Mouse (Mus musculus): ENCODE measurements around the gene Dact2. TPM values are rescaled to one million over a fixed set of nuclear protein-coding genes. Genes with fewer than 3 reads are reported as not detected.

The Dact2 gene
- polyA plus RNA-seq, 1 experiment from 2014 or later: 3.3 TPM

DNA sequence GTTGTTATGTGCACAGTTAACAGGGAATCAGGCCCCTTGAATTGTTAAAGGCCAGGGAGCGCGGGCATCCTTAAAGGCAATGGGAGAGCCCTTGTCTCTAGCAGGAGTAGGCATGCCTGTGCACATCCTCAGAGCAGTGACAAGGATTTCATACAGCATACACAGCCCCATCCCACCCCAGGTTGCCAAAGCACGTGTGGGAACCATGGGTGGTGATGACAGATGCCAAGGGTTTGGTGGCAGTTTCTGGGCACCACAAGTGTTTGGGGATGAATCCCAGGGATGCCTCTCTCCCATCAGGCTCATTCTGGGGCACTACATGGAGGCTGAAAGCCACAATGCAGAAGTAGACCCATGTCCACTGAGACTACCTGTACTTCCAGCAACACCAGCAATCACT lies 29.7 kb downstream of the Dact2 start:
- Histone ChIP-seq H3K27ac (ENCODE audit: low read length) (no peak overlapping the region), H3K4me2 (ENCODE audit: low read depth, low read length) (no peak overlapping the region), H3K4me3 (ENCODE audit: low read length) (no peak overlapping the region), H3K4me1 (replicated peaks; ENCODE audit: control insufficient read depth, insufficient read depth, low read length) (peaks cover 6% of the 10 kb centered on the region; the same call in 1 of the 2 replicates), H3K9me3 (ENCODE audit: control insufficient read depth, low read length) (no peaks in the 10 kb centered on the region), H3K9ac (ENCODE audit: low read length) (no peak overlapping the region), H3K27me3 (ENCODE audit: control insufficient read depth, insufficient read depth, low read depth, low read length) (no peaks in the 10 kb centered on the region), H3K36me3 (ENCODE audit: control insufficient read depth, insufficient read depth, low read length) (no peaks in the 10 kb centered on the region)
- no peak for ATAC-seq (ENCODE audit: low read depth)
- 80% methylated on average over 3 of the region's 3 CpGs for WGBS

- WGBS: 39% methylated on average over 1 of the region's 1 CpGs
- H3K4me3 ChIP-seq (ENCODE audit: low read length): no peak overlapping the region
- no peaks in the 10 kb centered on the region for H3K27me3 ChIP-seq (ENCODE audit: control insufficient read depth, insufficient read depth, low read depth, low read length)
- no peaks in the 10 kb centered on the region for H3K9me3 ChIP-seq (ENCODE audit: control insufficient read depth, low read length)
- no peak overlapping the region for H3K27ac ChIP-seq (ENCODE audit: low read length)
- ATAC-seq (ENCODE audit: low read depth): no peak
- H3K4me1 ChIP-seq (replicated peaks; ENCODE audit: control insufficient read depth, insufficient read depth, low read length): no peaks in the 10 kb centered on the region; the same call in 1 of the 2 replicates
- no peak overlapping the region for H3K4me2 ChIP-seq (ENCODE audit: low read depth, low read length)
- H3K9ac ChIP-seq (ENCODE audit: low read length): no peak overlapping the region
- no peaks in the 10 kb centered on the region for H3K36me3 ChIP-seq (ENCODE audit: control insufficient read depth, insufficient read depth, low read length)
These were observed 30.6 kb downstream of the Dact2 start for GRCm38 (mm10) chr17:14173459-14173858.

GRCm38 (mm10) chr17:14172731-14173130 lies 31.4 kb downstream of the Dact2 start:
- no peaks in the 10 kb centered on the region for H3K36me3 ChIP-seq (ENCODE audit: control insufficient read depth, insufficient read depth, low read length)
- no peak overlapping the region for H3K4me2 ChIP-seq (ENCODE audit: low read depth, low read length)
- ATAC-seq (ENCODE audit: low read depth): no peak
- no peak overlapping the region for H3K27ac ChIP-seq (ENCODE audit: low read length)
- H3K27me3 ChIP-seq (ENCODE audit: control insufficient read depth, insufficient read depth, low read depth, low read length): no peaks in the 10 kb centered on the region
- no peak overlapping the region for H3K9ac ChIP-seq (ENCODE audit: low read length)
- no peak overlapping the region for H3K4me3 ChIP-seq (ENCODE audit: low read length)
- peaks cover under 1% of the 10 kb centered on the region; the same call in 1 of the 2 replicates for H3K4me1 ChIP-seq (replicated peaks; ENCODE audit: control insufficient read depth, insufficient read depth, low read length)
- no peaks in the 10 kb centered on the region for H3K9me3 ChIP-seq (ENCODE audit: control insufficient read depth, low read length)

- Histone ChIP-seq H3K27me3 (ENCODE audit: control insufficient read depth, insufficient read depth, low read depth, low read length) (no peaks in the 10 kb centered on the region), H3K4me3 (ENCODE audit: low read length) (no peak overlapping the region), H3K4me1 (replicated peaks; ENCODE audit: control insufficient read depth, insufficient read depth, low read length) (peaks cover 6% of the 10 kb centered on the region; the same call in 1 of the 2 replicates), H3K9ac (ENCODE audit: low read length) (no peak overlapping the region), H3K27ac (ENCODE audit: low read length) (no peak overlapping the region), H3K36me3 (ENCODE audit: control insufficient read depth, insufficient read depth, low read length) (no peaks in the 10 kb centered on the region), H3K4me2 (ENCODE audit: low read depth, low read length) (no peak overlapping the region), H3K9me3 (ENCODE audit: control insufficient read depth, low read length) (no peaks in the 10 kb centered on the region)
- ATAC-seq (ENCODE audit: low read depth): no peak
- 28% methylated on average over 3 of the region's 3 CpGs for WGBS
These were observed 31.9 kb downstream of the Dact2 start for GRCm38 (mm10) chr17:14172184-14172583.

DNA sequence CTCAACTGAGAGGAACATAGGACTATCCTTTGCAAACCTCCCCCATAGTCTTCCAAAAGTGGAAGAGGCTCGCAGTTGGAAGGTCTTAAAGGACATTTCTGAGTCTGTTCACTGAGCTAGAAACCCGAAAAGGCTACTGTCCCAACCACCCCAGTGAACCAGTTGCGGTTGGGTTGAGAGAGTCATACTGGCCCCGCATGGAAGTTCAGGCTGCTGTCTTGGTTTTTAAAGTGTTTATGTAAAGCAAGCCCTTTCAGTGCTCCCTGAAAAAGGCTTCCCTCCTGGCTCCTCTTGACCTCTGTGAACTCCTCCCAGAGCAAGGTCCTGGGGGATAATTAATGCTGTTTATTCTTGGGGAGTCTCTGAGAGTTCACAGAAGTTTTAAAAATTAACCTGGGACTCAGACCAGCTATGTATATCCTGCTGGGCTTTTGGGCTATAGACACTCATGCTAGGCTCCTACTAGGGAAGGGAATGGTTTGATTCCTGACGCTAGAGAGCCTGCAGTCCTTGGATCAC lies 33.1 kb downstream of the Dact2 start:
- no peak for ATAC-seq (ENCODE audit: low read depth)
- no peak overlapping the region for H3K27ac ChIP-seq (ENCODE audit: low read length)
- H3K9ac ChIP-seq (ENCODE audit: low read length): no peak overlapping the region
- H3K36me3 ChIP-seq (ENCODE audit: control insufficient read depth, insufficient read depth, low read length): no peaks in the 10 kb centered on the region
- WGBS: 37% methylated on average over 5 of the region's 5 CpGs
- H3K27me3 ChIP-seq (ENCODE audit: control insufficient read depth, insufficient read depth, low read depth, low read length): no peaks in the 10 kb centered on the region
- no peak overlapping the region for H3K4me3 ChIP-seq (ENCODE audit: low read length)
- peaks cover 15% of the 10 kb centered on the region for H3K4me1 ChIP-seq (replicated peaks; ENCODE audit: control insufficient read depth, insufficient read depth, low read length)
- H3K9me3 ChIP-seq (ENCODE audit: control insufficient read depth, low read length): no peaks in the 10 kb centered on the region
- no peak overlapping the region for H3K4me2 ChIP-seq (ENCODE audit: low read depth, low read length)

GRCm38 (mm10) chr17:14169431-14169830 lies 34.7 kb downstream of the Dact2 start:
- H3K27ac ChIP-seq (ENCODE audit: low read length): no peak overlapping the region
- no peaks in the 10 kb centered on the region for H3K9me3 ChIP-seq (ENCODE audit: control insufficient read depth, low read length)
- H3K9ac ChIP-seq (ENCODE audit: low read length): no peak overlapping the region
- H3K4me3 ChIP-seq (ENCODE audit: low read length): no peak overlapping the region
- H3K36me3 ChIP-seq (ENCODE audit: control insufficient read depth, insufficient read depth, low read length): no peaks in the 10 kb centered on the region
- H3K4me2 ChIP-seq (ENCODE audit: low read depth, low read length): no peak overlapping the region
- no peak for ATAC-seq (ENCODE audit: low read depth)
- no peaks in the 10 kb centered on the region for H3K27me3 ChIP-seq (ENCODE audit: control insufficient read depth, insufficient read depth, low read depth, low read length)
- WGBS: 57% methylated on average over 11 of the region's 11 CpGs
- H3K4me1 ChIP-seq (replicated peaks; ENCODE audit: control insufficient read depth, insufficient read depth, low read length): peaks cover 23% of the 10 kb centered on the region

- H3K36me3 ChIP-seq (ENCODE audit: control insufficient read depth, insufficient read depth, low read length): no peaks in the 10 kb centered on the region
- H3K9me3 ChIP-seq (ENCODE audit: control insufficient read depth, low read length): no peaks in the 10 kb centered on the region
- no peak for ATAC-seq (ENCODE audit: low read depth)
- H3K4me2 ChIP-seq (ENCODE audit: low read depth, low read length): no peak overlapping the region
- 54% methylated on average over 5 of the region's 5 CpGs for WGBS
- H3K9ac ChIP-seq (ENCODE audit: low read length): no peak overlapping the region
- H3K4me1 ChIP-seq (replicated peaks; ENCODE audit: control insufficient read depth, insufficient read depth, low read length): peaks cover 26% of the 10 kb centered on the region
- H3K27me3 ChIP-seq (ENCODE audit: control insufficient read depth, insufficient read depth, low read depth, low read length): no peaks in the 10 kb centered on the region
- no peak overlapping the region for H3K27ac ChIP-seq (ENCODE audit: low read length)
- H3K4me3 ChIP-seq (ENCODE audit: low read length): no peak overlapping the region
These were observed 36.5 kb downstream of the Dact2 start for GRCm38 (mm10) chr17:14167594-14167993.

- Histone ChIP-seq H3K9ac (ENCODE audit: low read length) (no peak overlapping the region), H3K27ac (ENCODE audit: low read length) (no peak overlapping the region), H3K4me3 (ENCODE audit: low read length) (no peak overlapping the region), H3K27me3 (ENCODE audit: control insufficient read depth, insufficient read depth, low read depth, low read length) (no peaks in the 10 kb centered on the region), H3K36me3 (ENCODE audit: control insufficient read depth, insufficient read depth, low read length) (no peaks in the 10 kb centered on the region), H3K9me3 (ENCODE audit: control insufficient read depth, low read length) (no peaks in the 10 kb centered on the region), H3K4me1 (replicated peaks; ENCODE audit: control insufficient read depth, insufficient read depth, low read length) (peaks cover 26% of the 10 kb centered on the region), H3K4me2 (ENCODE audit: low read depth, low read length) (no peak overlapping the region)
- peak; percentile 48 for ATAC-seq (ENCODE audit: low read depth)
- WGBS: 41% methylated on average over 6 of the region's 6 CpGs
These were observed 37.2 kb downstream of the Dact2 start for GRCm38 (mm10) chr17:14166746-14167432.

- Histone ChIP-seq H3K9ac (ENCODE audit: low read length) (no peak overlapping the region), H3K36me3 (ENCODE audit: control insufficient read depth, insufficient read depth, low read length) (no peaks in the 10 kb centered on the region), H3K9me3 (ENCODE audit: control insufficient read depth, low read length) (no peaks in the 10 kb centered on the region), H3K4me3 (ENCODE audit: low read length) (no peak overlapping the region), H3K27ac (ENCODE audit: low read length) (no peak overlapping the region), H3K4me2 (ENCODE audit: low read depth, low read length) (no peak overlapping the region), H3K4me1 (replicated peaks; ENCODE audit: control insufficient read depth, insufficient read depth, low read length) (peaks cover 26% of the 10 kb centered on the region), H3K27me3 (ENCODE audit: control insufficient read depth, insufficient read depth, low read depth, low read length) (no peaks in the 10 kb centered on the region)
- ATAC-seq (ENCODE audit: low read depth): no peak
- WGBS: 48% methylated on average over 9 of the region's 9 CpGs
These were observed 38.0 kb downstream of the Dact2 start for GRCm38 (mm10) chr17:14165934-14166610.

All from lung, embryonic 16.5 days (tissue).